Mouse (Mus musculus) heart, embryonic 11.5 days (tissue): Measurements from ENCODE around the gene Nfyb. TPM values are rescaled to one million over a fixed set of nuclear protein-coding genes. Genes with fewer than 3 reads are reported as not detected.

Experiments used
- ATAC-seq: fragments of 200-750 bp; cut with Nextera tagmentation; replicated peaks from 2 replicates; pipeline ENCODE4 v1.8.0; 2017; ENCODE audit warnings: moderate library complexity; ENCODE audit not compliant: insufficient number of reproducible peaks, low FRiP score, low TSS enrichment
- H3K27ac ChIP-seq: fragments of 300-500 bp; sonication (generic); 2 replicates; pipeline ENCODE4 v1.5.1; 2014; ENCODE audit warnings: mild to moderate bottlenecking, low read depth, low read length
- H3K27me3 ChIP-seq: fragments of 300-500 bp; sonication (generic); 2 replicates; pipeline ENCODE4 v1.6.1; 2014; ENCODE audit warnings: mild to moderate bottlenecking, low read length, mixed read lengths; ENCODE audit not compliant: control insufficient read depth, insufficient read depth
- H3K36me3 ChIP-seq: fragments of 300-500 bp; sonication (generic); 2 replicates; pipeline ENCODE4 v1.6.1; 2014; ENCODE audit warnings: mild to moderate bottlenecking, low read length, moderate library complexity, mixed read lengths; ENCODE audit not compliant: control insufficient read depth, insufficient read depth
- H3K4me1 ChIP-seq: fragments of 300-500 bp; sonication (generic); 2 replicates; pipeline ENCODE4 v1.6.1; 2014; ENCODE audit warnings: low read length; ENCODE audit not compliant: control insufficient read depth, insufficient read depth
- H3K4me2 ChIP-seq: fragments of 300-500 bp; sonication (generic); 2 replicates; pipeline ENCODE4 v1.6.1; 2014; ENCODE audit warnings: mild to moderate bottlenecking, moderate library complexity
- H3K4me3 ChIP-seq: fragments of 300-500 bp; sonication (generic); 2 replicates; pipeline ENCODE4 v1.5.1; 2014; ENCODE audit warnings: low read depth, low read length
- H3K9ac ChIP-seq: fragments of 300-500 bp; sonication (generic); 2 replicates; pipeline ENCODE4 v1.6.1; 2014; ENCODE audit warnings: mild to moderate bottlenecking, low read depth, low read length, moderate library complexity
- H3K9me3 ChIP-seq: fragments of 300-500 bp; sonication (generic); replicated peaks from 2 replicates; pipeline ENCODE4 v1.6.1; 2016; ENCODE audit warnings: low read length; ENCODE audit not compliant: control insufficient read depth
- WGBS: fragments of 180-500 bp; shearing (Covaris S2); extraction: QIAGEN DNeasy Blood & Tissue Kit; methylation state at CpG from one replicate; pipeline ENCODE4 v1.1.7; 2014; ENCODE audit not compliant: insufficient replicate concordance; 5-methylcytosine and 5-hydroxymethylcytosine counted together
- polyA plus RNA-seq: library from polyadenylated mRNA; unstranded; fragments of >200 nt; fragmentation: Nextera tagmentation; extraction: Ambion mirVana; gene quantifications from 2 replicates; pipeline ENCODE4 v1.2.1, GENCODE M21; 2014

Nfyb gene
- polyA plus RNA-seq, 1 experiment from 2014 or later = 27.1 TPM

DNA sequence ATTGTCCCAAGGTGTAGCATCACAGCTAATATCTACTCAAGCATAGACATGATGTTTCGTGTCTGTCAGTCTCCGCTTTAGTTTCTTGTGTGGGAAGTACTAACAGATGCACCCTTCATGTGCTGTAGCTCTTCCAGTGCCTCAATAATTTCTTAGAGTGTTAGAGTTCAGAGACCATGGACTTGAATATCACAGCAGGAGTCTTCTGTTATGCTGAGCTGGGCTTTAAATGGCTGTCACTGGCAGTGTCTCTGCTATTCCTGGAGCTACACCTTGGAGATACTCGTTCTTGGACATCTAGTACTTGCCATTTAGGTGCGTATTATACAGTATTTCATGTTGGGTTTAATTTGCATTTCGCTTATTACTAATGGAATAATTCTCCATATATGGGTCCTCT lies 18.6 kb downstream of the Nfyb start:
- ATAC-seq = no peak
- no peaks in the 10 kb centered on the region for H3K27me3 ChIP-seq
- H3K27ac ChIP-seq = no peak overlapping the region
- no peak overlapping the region for H3K4me3 ChIP-seq
- 88% methylated on average over 5 of the region's 5 CpGs for WGBS
- no peak overlapping the region for H3K9ac ChIP-seq
- H3K4me2 ChIP-seq = no peak overlapping the region
- H3K4me1 ChIP-seq = no peaks in the 10 kb centered on the region
- peaks cover 20% of the 10 kb centered on the region for H3K36me3 ChIP-seq
- no peaks in the 10 kb centered on the region for H3K9me3 ChIP-seq

DNA sequence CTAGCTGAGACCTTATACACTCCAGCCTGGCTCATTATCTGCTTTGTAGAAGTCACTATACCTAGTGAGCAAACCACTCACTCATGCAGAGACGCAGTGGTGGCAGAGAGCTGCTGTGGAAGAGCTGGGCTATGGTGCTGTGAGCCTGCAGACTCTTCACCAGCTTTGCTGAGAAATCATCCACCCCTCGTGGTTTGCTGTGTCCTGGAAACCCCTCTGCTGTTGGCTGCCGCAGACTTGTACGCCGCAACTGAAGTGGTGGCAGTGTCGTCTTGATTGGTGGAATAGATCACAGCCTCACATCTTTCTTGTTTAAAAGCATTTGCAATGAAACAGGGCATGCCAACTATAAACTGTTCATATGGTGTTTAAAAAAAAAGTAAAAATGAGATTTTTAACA lies 19.6 kb downstream of the Nfyb start:
- no peak overlapping the region for H3K4me3 ChIP-seq
- no peaks in the 10 kb centered on the region for H3K4me1 ChIP-seq
- no peak overlapping the region for H3K9ac ChIP-seq
- H3K9me3 ChIP-seq = no peaks in the 10 kb centered on the region
- peaks cover 19% of the 10 kb centered on the region for H3K36me3 ChIP-seq
- no peak overlapping the region for H3K27ac ChIP-seq
- 89% methylated on average over 6 of the region's 6 CpGs for WGBS
- no peak overlapping the region for H3K4me2 ChIP-seq
- ATAC-seq = no peak
- no peaks in the 10 kb centered on the region for H3K27me3 ChIP-seq

DNA sequence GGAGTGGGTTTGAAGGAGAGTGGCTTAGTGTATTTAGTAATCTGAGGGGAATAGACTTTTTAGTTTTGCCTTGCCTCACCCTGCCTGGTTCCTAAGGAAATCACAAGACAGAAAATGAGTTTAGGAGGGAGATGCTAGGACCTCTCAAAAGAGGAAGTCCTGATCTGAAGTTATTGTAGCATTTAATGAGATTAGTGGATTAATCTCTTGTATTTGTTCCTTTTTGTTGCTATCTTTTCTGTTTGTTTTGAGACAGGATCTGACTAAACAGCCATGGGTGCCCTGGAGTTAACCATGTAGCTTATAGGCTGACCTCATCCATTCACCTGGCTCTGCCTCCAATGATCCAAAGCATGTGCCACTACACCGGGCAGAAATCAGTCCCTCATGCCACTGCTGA lies 21.4 kb downstream of the Nfyb start:
- no peak overlapping the region for H3K4me3 ChIP-seq
- H3K4me1 ChIP-seq = no peaks in the 10 kb centered on the region
- 80% methylated on average over 1 of the region's 1 CpGs for WGBS
- peaks cover 12% of the 10 kb centered on the region for H3K36me3 ChIP-seq
- H3K9me3 ChIP-seq = no peaks in the 10 kb centered on the region
- H3K27ac ChIP-seq = no peak overlapping the region
- no peak overlapping the region for H3K4me2 ChIP-seq
- no peaks in the 10 kb centered on the region for H3K27me3 ChIP-seq
- no peak for ATAC-seq
- no peak overlapping the region for H3K9ac ChIP-seq

GRCm38 (mm10) chr10:82741876-82742275 lies 22.1 kb downstream of the Nfyb start:
- Histone ChIP-seq H3K9me3 (no peaks in the 10 kb centered on the region), H3K4me2 (no peak overlapping the region), H3K4me3 (no peak overlapping the region), H3K4me1 (no peaks in the 10 kb centered on the region), H3K9ac (no peak overlapping the region), H3K36me3 (peaks cover 8% of the 10 kb centered on the region; the same call in 1 of the 2 replicates), H3K27me3 (no peaks in the 10 kb centered on the region), H3K27ac (no peak overlapping the region)
- ATAC-seq = no peak
- 85% methylated on average over 4 of the region's 4 CpGs for WGBS

DNA sequence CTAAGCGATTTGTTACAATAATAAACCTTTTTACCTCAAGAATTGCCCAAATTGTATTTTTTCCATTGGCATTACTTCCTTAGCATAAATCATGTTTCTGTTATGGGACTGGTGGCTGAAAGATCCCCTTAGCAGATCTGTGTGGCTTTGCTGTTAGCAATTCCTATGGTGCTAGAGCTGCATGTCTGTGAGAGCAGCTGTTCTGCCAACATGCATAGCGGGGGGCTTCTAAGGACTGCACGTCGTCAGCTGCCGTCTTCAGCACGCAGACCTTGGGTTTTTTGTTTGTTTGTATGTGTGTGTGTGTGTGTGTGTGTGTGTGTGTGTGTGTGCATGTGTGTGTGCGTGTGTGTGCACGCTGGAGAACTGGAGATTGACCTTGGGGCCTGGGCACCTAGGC lies 22.6 kb downstream of the Nfyb start:
- Histone ChIP-seq H3K4me2 (no peak overlapping the region), H3K9ac (no peak overlapping the region), H3K36me3 (peaks cover 8% of the 10 kb centered on the region; the same call in 1 of the 2 replicates), H3K27me3 (no peaks in the 10 kb centered on the region), H3K4me1 (no peaks in the 10 kb centered on the region), H3K9me3 (no peaks in the 10 kb centered on the region), H3K4me3 (no peak overlapping the region), H3K27ac (no peak overlapping the region)
- ATAC-seq = no peak
- WGBS = 84% methylated on average over 8 of the region's 8 CpGs

DNA sequence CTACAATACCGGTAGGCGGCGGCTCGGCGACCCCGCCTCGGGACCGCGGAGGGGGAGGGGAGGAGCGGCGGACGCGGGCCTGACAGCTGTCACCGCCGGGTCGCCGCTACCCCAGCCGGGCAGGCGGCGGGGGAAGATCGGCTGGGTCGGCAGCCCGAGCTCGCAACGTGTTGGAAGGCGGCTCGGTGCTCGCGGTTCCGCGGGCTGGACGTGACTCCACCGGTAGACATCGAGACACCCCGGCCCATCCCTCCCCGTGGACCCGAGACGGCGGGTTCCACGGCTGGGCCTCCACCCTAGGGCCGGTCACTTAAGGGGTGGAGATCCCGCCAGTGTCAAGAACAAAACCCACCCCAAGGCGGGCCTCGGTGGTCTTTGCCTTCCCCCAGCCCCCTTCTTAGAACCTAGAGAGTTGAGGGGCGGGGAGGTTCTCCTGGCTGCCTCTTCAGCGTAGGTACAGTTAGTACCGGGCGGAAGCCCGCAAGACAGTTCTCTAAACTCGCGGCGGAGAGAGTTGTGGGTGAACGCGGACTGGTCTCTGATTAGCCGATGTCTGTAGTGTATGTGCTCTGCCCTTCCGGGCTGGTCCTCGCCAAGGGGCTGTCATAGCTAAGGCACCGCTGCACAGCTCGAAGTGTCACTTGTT lies 64.5 kb downstream of the Nfyb start:
- WGBS = 0% methylated on average over 40 of the region's 59 CpGs
- no peaks in the 10 kb centered on the region for H3K9me3 ChIP-seq
- ATAC-seq = peak; percentile 71

DNA sequence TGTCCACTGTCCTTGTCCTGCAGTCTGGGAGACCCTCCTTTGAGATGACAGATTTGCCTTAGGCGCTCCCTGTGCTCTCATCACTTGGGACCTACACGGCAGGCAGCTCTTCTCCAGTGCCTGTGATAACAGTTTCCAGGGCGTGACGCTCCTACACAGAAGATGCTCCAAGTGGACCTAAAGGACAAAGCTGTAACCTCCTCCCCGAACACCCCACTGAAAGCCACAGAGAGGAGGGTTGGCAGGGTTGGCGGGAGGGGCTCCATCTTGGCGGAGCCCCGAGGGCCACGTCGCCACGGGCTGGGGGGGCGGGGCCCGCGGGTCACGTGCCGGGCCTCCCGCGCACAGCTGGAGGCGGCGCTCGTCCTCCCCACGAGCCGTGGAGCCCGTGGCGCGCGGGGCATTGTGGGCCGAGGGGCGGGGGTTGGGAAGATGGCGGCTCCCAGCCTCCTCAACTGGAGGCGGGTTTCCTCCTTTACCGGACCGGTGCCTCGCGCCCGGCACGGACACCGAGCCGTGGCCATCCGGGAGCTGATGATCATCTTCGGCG lies 65.2 kb downstream of the Nfyb start:
- Histone ChIP-seq H3K4me2 (peak overlapping the region; percentile 84), H3K9ac (peak overlapping the region; percentile 83), H3K4me1 (peaks cover 12% of the 10 kb centered on the region), H3K9me3 (no peaks in the 10 kb centered on the region), H3K27ac (peak overlapping the region; percentile 75), H3K27me3 (no peaks in the 10 kb centered on the region), H3K4me3 (peak overlapping the region; percentile 93), H3K36me3 (peaks cover 2% of the 10 kb centered on the region; the same call in 1 of the 2 replicates)
- ATAC-seq = peak; percentile 97
- under 1% methylated on average over 40 of the region's 42 CpGs for WGBS

More for the DNA sequence above, 64.5 kb downstream of the Nfyb start:
- peak overlapping the region; percentile 84 for H3K4me2 ChIP-seq
- peak overlapping the region; percentile 83 for H3K9ac ChIP-seq
- peaks cover 12% of the 10 kb centered on the region for H3K4me1 ChIP-seq
- H3K27me3 ChIP-seq = no peaks in the 10 kb centered on the region
- peaks cover 4% of the 10 kb centered on the region; the same call in 1 of the 2 replicates for H3K36me3 ChIP-seq
- H3K4me3 ChIP-seq = peak overlapping the region; percentile 93
- peak overlapping the region; percentile 75 for H3K27ac ChIP-seq
